Mouse (Mus musculus): ENCODE measurements around the gene Lrrc8d.

GRCm38 (mm10) chr5:105730193-105730831, 30.5 kb downstream of the Lrrc8d start:
- TF ChIP-seq CTCF (IDR thresholded peaks at IDR 0.05; ENCODE audit: insufficient read depth, low read length) (no peak), POLR2A (IDR thresholded peaks at IDR 0.05; ENCODE audit: borderline replicate concordance, extremely low read depth, low read depth, low read length) (no peak)
